Mouse (Mus musculus) heart, embryonic 10.5 days (tissue): ENCODE results near the gene Olfr10. TPM values are rescaled to one million over a fixed set of nuclear protein-coding genes. Genes with fewer than 3 reads are reported as not detected.

Source experiments
- DNase-seq: peaks from one replicate; pipeline ENCODE4 v3.0.0-alpha.2; 2017; ENCODE audit warnings: low spot score
- H3K27ac ChIP-seq: fragments of 300-500 bp; sonication (generic); 2 replicates; pipeline ENCODE4 v1.5.1; 2016; ENCODE audit warnings: mild to moderate bottlenecking
- H3K27me3 ChIP-seq: fragments of 300-500 bp; sonication (generic); 2 replicates; pipeline ENCODE4 v1.6.1; 2016; ENCODE audit warnings: mild to moderate bottlenecking; ENCODE audit not compliant: poor library complexity, insufficient read depth, severe bottlenecking
- H3K36me3 ChIP-seq: fragments of 300-500 bp; sonication (generic); 2 replicates; pipeline ENCODE4 v1.6.1; 2016; ENCODE audit warnings: mild to moderate bottlenecking, moderate library complexity
- H3K4me1 ChIP-seq: fragments of 300-500 bp; sonication (generic); 2 replicates; pipeline ENCODE4 v1.6.1; 2016; ENCODE audit warnings: mild to moderate bottlenecking
- H3K4me3 ChIP-seq: fragments of 300-500 bp; sonication (generic); 2 replicates; pipeline ENCODE4 v1.5.1; 2016; ENCODE audit warnings: mild to moderate bottlenecking, moderate library complexity
- H3K9me3 ChIP-seq: fragments of 300-500 bp; sonication (generic); 2 replicates; pipeline ENCODE4 v1.6.1; 2016; ENCODE audit warnings: mild to moderate bottlenecking, moderate library complexity
- WGBS: fragments of 180-500 bp; shearing (Covaris S2); methylation state at CpG from one replicate; pipeline ENCODE4 v1.1.7; 2016; 5-methylcytosine and 5-hydroxymethylcytosine counted together
- polyA plus RNA-seq: library from polyadenylated mRNA; unstranded; fragments of >200 nt; fragmentation: Nextera tagmentation; extraction: Ambion mirVana; gene quantifications from 2 replicates; pipeline ENCODE4 v1.2.1, GENCODE M21; 2016

Gene Olfr10
- not detected in 2 replicates for polyA plus RNA-seq

DNA sequence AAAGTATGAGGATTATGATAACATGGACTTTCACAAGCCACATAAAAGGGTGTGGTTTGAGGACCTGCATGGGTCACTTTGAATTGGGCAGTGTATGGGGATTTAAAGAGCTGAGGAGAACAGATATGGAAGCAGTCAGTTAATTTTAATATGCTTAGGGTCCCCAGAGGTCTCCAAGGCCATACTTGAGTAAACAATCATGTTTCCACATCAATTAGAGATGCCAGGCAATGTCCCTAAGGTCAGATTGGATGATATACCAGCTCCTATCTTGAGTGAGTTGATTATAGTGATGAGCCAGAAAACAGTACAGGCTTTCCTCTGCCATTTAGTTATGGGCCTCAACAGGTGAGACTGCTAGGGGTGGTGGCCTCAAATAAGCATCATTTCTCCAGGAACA is at the start of gene Olfr10:
Olfr10 (plus strand) TSS at position 301 of the 400 bp plus-strand sequence.
- no peaks in the 10 kb centered on the region for H3K9me3 ChIP-seq

GRCm38 (mm10) chr11:49259296-49259695 is 45.2 kb upstream of the Olfr10 start:
- Histone ChIP-seq H3K9me3 (no peaks in the 10 kb centered on the region), H3K36me3 (peaks cover 61% of the 10 kb centered on the region), H3K27me3 (no peaks in the 10 kb centered on the region), H3K4me3 (no peak overlapping the region), H3K27ac (no peak overlapping the region), H3K4me1 (no peaks in the 10 kb centered on the region)
- DNase-seq = no peak
- WGBS = 97% methylated on average over 2 of the region's 2 CpGs

More for the DNA sequence above, at the start of gene Olfr10:
- H3K4me3 ChIP-seq = no peak within 1 kb of the TSS
- no peak within 1 kb of the TSS for H3K27ac ChIP-seq
- DNase-seq = no peak
- no peaks in the 10 kb centered on the region for H3K36me3 ChIP-seq
- H3K4me1 ChIP-seq = no peaks in the 10 kb centered on the region
- no peaks in the 10 kb centered on the region for H3K27me3 ChIP-seq

GRCm38 (mm10) chr11:49259829-49260228 is 44.7 kb upstream of the Olfr10 start:
- H3K4me3 ChIP-seq = no peak overlapping the region
- no peak overlapping the region for H3K27ac ChIP-seq
- no peak for DNase-seq
- no peaks in the 10 kb centered on the region for H3K9me3 ChIP-seq
- H3K27me3 ChIP-seq = no peaks in the 10 kb centered on the region
- 85% methylated on average over 1 of the region's 1 CpGs for WGBS
- no peaks in the 10 kb centered on the region for H3K4me1 ChIP-seq
- peaks cover 59% of the 10 kb centered on the region for H3K36me3 ChIP-seq

- WGBS = 92% methylated on average over 21 of the region's 21 CpGs
- no peaks in the 10 kb centered on the region for H3K9me3 ChIP-seq
- peaks cover 50% of the 10 kb centered on the region for H3K36me3 ChIP-seq
- no peaks in the 10 kb centered on the region for H3K4me1 ChIP-seq
- DNase-seq = no peak
- H3K27ac ChIP-seq = 0 out of 2 replicates have a peak overlapping the region, but pooled peaks have one; percentile 17
- H3K27me3 ChIP-seq = no peaks in the 10 kb centered on the region
- no peak overlapping the region for H3K4me3 ChIP-seq
Observed at GRCm38 (mm10) chr11:49260598-49261312, 43.8 kb upstream of the Olfr10 start.

DNA sequence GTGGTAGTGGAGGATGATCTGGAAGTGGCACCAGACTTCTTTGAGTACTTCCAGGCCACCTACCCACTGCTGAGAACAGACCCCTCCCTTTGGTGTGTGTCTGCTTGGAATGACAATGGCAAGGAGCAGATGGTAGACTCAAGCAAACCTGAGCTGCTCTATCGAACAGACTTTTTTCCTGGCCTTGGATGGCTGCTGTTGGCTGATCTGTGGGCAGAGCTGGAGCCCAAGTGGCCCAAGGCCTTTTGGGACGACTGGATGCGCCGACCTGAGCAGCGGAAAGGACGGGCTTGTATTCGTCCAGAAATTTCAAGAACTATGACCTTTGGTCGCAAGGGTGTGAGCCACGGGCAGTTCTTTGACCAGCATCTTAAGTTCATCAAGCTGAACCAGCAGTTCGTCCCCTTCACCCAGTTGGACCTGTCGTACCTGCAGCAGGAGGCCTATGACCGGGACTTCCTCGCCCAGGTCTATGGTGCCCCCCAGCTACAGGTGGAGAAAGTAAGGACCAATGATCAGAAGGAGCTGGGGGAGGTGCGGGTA is 43.2 kb upstream of the Olfr10 start:
- H3K27ac ChIP-seq = no peak overlapping the region
- peaks cover 2% of the 10 kb centered on the region for H3K4me1 ChIP-seq
- no peaks in the 10 kb centered on the region for H3K27me3 ChIP-seq
- H3K4me3 ChIP-seq = no peak overlapping the region
- no peak for DNase-seq
- H3K36me3 ChIP-seq = peaks cover 50% of the 10 kb centered on the region
- H3K9me3 ChIP-seq = no peaks in the 10 kb centered on the region
- 94% methylated on average over 14 of the region's 14 CpGs for WGBS

- no peak overlapping the region for H3K4me3 ChIP-seq
- H3K4me1 ChIP-seq = peaks cover 9% of the 10 kb centered on the region
- no peaks in the 10 kb centered on the region for H3K9me3 ChIP-seq
- WGBS = 91% methylated on average over 5 of the region's 5 CpGs
- peaks cover 46% of the 10 kb centered on the region for H3K36me3 ChIP-seq
- DNase-seq = no peak
- H3K27ac ChIP-seq = no peak overlapping the region
- H3K27me3 ChIP-seq = no peaks in the 10 kb centered on the region
Observed at GRCm38 (mm10) chr11:49262286-49262685, 42.3 kb upstream of the Olfr10 start.

DNA sequence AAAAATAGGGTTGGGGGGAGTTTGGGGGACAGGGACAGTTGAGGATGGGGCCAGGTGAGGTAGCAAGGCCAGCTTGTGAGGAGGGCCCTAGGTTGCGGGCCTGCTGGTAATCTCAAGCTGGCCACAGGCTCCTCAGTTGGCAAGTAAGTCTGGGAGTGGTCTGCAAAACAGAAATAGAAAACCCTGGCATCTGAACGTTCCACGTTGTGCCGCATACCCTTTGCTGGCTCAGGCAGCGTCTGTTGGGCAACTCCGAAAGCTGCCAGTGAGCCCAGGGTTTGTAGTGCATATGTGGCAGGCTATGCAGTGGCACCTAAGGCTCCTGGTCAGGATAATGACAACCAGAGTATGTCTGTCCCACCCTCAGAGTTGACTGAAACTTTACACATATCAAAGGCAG is 41.4 kb upstream of the Olfr10 start:
- no peak overlapping the region for H3K4me3 ChIP-seq
- 96% methylated on average over 6 of the region's 6 CpGs for WGBS
- peaks cover 42% of the 10 kb centered on the region for H3K36me3 ChIP-seq
- H3K9me3 ChIP-seq = no peaks in the 10 kb centered on the region
- peaks cover 12% of the 10 kb centered on the region for H3K4me1 ChIP-seq
- no peak overlapping the region for H3K27ac ChIP-seq
- H3K27me3 ChIP-seq = no peaks in the 10 kb centered on the region
- DNase-seq = no peak

GRCm38 (mm10) chr11:49264081-49264480 is 40.5 kb upstream of the Olfr10 start:
- no peak for DNase-seq
- peaks cover 12% of the 10 kb centered on the region for H3K4me1 ChIP-seq
- H3K36me3 ChIP-seq = peaks cover 42% of the 10 kb centered on the region
- H3K27me3 ChIP-seq = no peaks in the 10 kb centered on the region
- 91% methylated on average over 7 of the region's 7 CpGs for WGBS
- no peaks in the 10 kb centered on the region for H3K9me3 ChIP-seq
- H3K4me3 ChIP-seq = no peak overlapping the region
- H3K27ac ChIP-seq = no peak overlapping the region

- Histone ChIP-seq H3K27me3 (no peaks in the 10 kb centered on the region), H3K27ac (no peak overlapping the region), H3K36me3 (peaks cover 42% of the 10 kb centered on the region), H3K4me3 (no peak overlapping the region), H3K9me3 (no peaks in the 10 kb centered on the region), H3K4me1 (peaks cover 12% of the 10 kb centered on the region)
- 78% methylated on average over 11 of the region's 11 CpGs for WGBS
- DNase-seq = no peak
Observed at GRCm38 (mm10) chr11:49264622-49265021, 39.9 kb upstream of the Olfr10 start.

GRCm38 (mm10) chr11:49265101-49265500 is 39.4 kb upstream of the Olfr10 start:
- H3K4me3 ChIP-seq = no peak overlapping the region
- peaks cover 37% of the 10 kb centered on the region for H3K36me3 ChIP-seq
- H3K9me3 ChIP-seq = no peaks in the 10 kb centered on the region
- no peak for DNase-seq
- peaks cover 12% of the 10 kb centered on the region for H3K4me1 ChIP-seq
- H3K27ac ChIP-seq = no peak overlapping the region
- WGBS = 89% methylated on average over 8 of the region's 8 CpGs
- H3K27me3 ChIP-seq = no peaks in the 10 kb centered on the region

DNA sequence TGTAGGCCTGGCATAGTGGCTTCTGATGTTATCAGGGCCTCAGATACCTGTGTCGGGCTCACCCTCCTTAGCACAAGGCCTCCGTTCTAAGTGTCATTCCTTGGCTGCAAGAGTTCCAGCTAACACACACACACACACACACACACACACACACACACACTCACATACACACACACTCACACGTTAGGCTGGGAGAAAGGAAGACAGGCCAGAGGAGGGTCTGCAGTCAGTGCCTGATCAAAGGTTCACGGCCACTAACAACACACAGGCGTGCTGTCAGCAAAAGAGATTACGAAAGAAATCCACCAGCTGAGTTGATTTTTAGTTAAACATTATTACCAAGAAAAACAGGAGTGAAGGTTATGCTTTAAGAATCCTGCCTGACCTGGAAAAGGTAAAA is 37.9 kb upstream of the Olfr10 start:
- peaks cover 22% of the 10 kb centered on the region for H3K36me3 ChIP-seq
- no peak overlapping the region for H3K4me3 ChIP-seq
- DNase-seq = no peak
- 48% methylated on average over 6 of the region's 6 CpGs for WGBS
- peak overlapping the region; percentile 69 for H3K27ac ChIP-seq
- H3K9me3 ChIP-seq = no peaks in the 10 kb centered on the region
- H3K4me1 ChIP-seq = peaks cover 12% of the 10 kb centered on the region
- H3K27me3 ChIP-seq = no peaks in the 10 kb centered on the region

GRCm38 (mm10) chr11:49267316-49267715 is 37.2 kb upstream of the Olfr10 start:
- Histone ChIP-seq H3K27me3 (no peaks in the 10 kb centered on the region), H3K9me3 (no peaks in the 10 kb centered on the region), H3K27ac (peak overlapping the region; percentile 69), H3K4me1 (peaks cover 12% of the 10 kb centered on the region), H3K36me3 (peaks cover 15% of the 10 kb centered on the region), H3K4me3 (no peak overlapping the region)
- no peak for DNase-seq
- WGBS = 85% methylated on average over 10 of the region's 10 CpGs

GRCm38 (mm10) chr11:49267970-49268579 is 36.5 kb upstream of the Olfr10 start:
- WGBS = 66% methylated on average over 15 of the region's 15 CpGs
- H3K27ac ChIP-seq = no peak overlapping the region

More at GRCm38 (mm10) chr11:49267970-49268579, 36.5 kb upstream of the Olfr10 start:
- H3K4me1 ChIP-seq = peaks cover 12% of the 10 kb centered on the region
- H3K36me3 ChIP-seq = peaks cover 9% of the 10 kb centered on the region
- H3K9me3 ChIP-seq = no peaks in the 10 kb centered on the region
- H3K4me3 ChIP-seq = no peak overlapping the region
- DNase-seq = peak; percentile 74
- H3K27me3 ChIP-seq = no peaks in the 10 kb centered on the region
